Mouse (Mus musculus): ENCODE measurements around the gene Polr2b.

GRCm38 (mm10) chr5:77261137-77261536 lies 48.8 kb upstream of the Polr2b start:
- no peak for TF ChIP-seq CTCF (IDR thresholded peaks at IDR 0.05; ENCODE audit: borderline replicate concordance, insufficient read depth, low read depth, low read length)
- no peak for TF ChIP-seq POLR2A (IDR thresholded peaks at IDR 0.05; ENCODE audit: borderline replicate concordance, insufficient read depth, low read length)
